ENCODE assay signal across 8 mouse cellular contexts in genomic region chr9:87015938-87016294, GRCm38 (mm10). TPM values are rescaled to one million over a fixed set of nuclear protein-coding genes. Genes with fewer than 3 reads are reported as not detected.
DNase-seq lines count a peak whose midpoint lies in the region; ATAC-seq lines count a peak whose summit lies in the region.

No protein-coding gene starts in this region.

- no peaks in the 10 kb centered on the region for H3K4me1 ChIP-seq in liver, embryonic 11.5 days (replicated peaks; ENCODE audit: control insufficient read depth, insufficient read depth, low read length)
- H3K4me1 ChIP-seq in embryonic facial prominence, embryonic 15.5 days: peaks cover 7% of the 10 kb centered on the region; the same call in 1 of the 2 replicates
- peaks cover 8% of the 10 kb centered on the region; the same call in 1 of the 2 replicates for H3K4me1 ChIP-seq in intestine, embryonic 15.5 days (replicated peaks)
- H3K4me1 ChIP-seq in neural tube, embryonic 12.5 days: peaks cover 5% of the 10 kb centered on the region

- DNase-seq in liver, embryonic 11.5 days (ENCODE audit: low spot score): no peak
- DNase-seq in liver: no peak
- DNase-seq in right cerebral cortex, postnatal 14 days: no peak
- DNase-seq in lung, adult 18-20 months: no peak
- no peak for DNase-seq in cerebellum, adult 9-10 months

- ATAC-seq in liver, embryonic 11.5 days (replicated peaks; ENCODE audit: low FRiP score): peak; percentile 23; the same call in 1 of the 2 replicates
- peak; percentile 51; the same call in 1 of the 2 replicates for ATAC-seq in embryonic facial prominence, embryonic 15.5 days (ENCODE audit: insufficient number of reproducible peaks, low FRiP score, low TSS enrichment, low read depth)
- ATAC-seq in intestine, embryonic 15.5 days: 0 out of 2 replicates have a peak, but pooled peaks have one; percentile 3
- ATAC-seq in neural tube, embryonic 12.5 days (ENCODE audit: low FRiP score, low read depth): peak; percentile 85

- no peak overlapping the region for H3K9ac ChIP-seq in liver, embryonic 11.5 days (ENCODE audit: low read depth, low read length)
- H3K9ac ChIP-seq in embryonic facial prominence, embryonic 15.5 days: no peak overlapping the region
- H3K9ac ChIP-seq in intestine, embryonic 15.5 days: 0 out of 2 replicates have a peak overlapping the region, but pooled peaks have one; percentile 23
- H3K9ac ChIP-seq in neural tube, embryonic 12.5 days: peak overlapping the region; percentile 66

- WGBS in liver, embryonic 11.5 days: 4% methylated on average over 10 of the region's 10 CpGs
- whole genome bisulfite sequencing in embryonic facial prominence, embryonic 15.5 days: 4% methylated on average over 10 of the region's 10 CpGs
- WGBS in intestine, embryonic 15.5 days: 4% methylated on average over 10 of the region's 10 CpGs
- whole genome bisulfite sequencing in neural tube, embryonic 12.5 days: 3% methylated on average over 10 of the region's 10 CpGs

- peak overlapping the region; percentile 76 for H3K4me2 ChIP-seq in liver, embryonic 11.5 days
- H3K4me2 ChIP-seq in embryonic facial prominence, embryonic 15.5 days (replicated peaks): peak overlapping the region; percentile 79
- H3K4me2 ChIP-seq in intestine, embryonic 15.5 days (replicated peaks): peak overlapping the region; percentile 82
- peak overlapping the region; percentile 85 for H3K4me2 ChIP-seq in neural tube, embryonic 12.5 days (replicated peaks)

- peak overlapping the region; percentile 46 for H3K4me3 ChIP-seq in liver, embryonic 11.5 days (ENCODE audit: low read depth, low read length)
- H3K4me3 ChIP-seq in embryonic facial prominence, embryonic 15.5 days (replicated peaks): peak overlapping the region; percentile 45
- peak overlapping the region; percentile 42 for H3K4me3 ChIP-seq in intestine, embryonic 15.5 days (replicated peaks)
- peak overlapping the region; percentile 54 for H3K4me3 ChIP-seq in neural tube, embryonic 12.5 days

- no peaks in the 10 kb centered on the region for H3K9me3 ChIP-seq in liver, embryonic 11.5 days (ENCODE audit: control insufficient read depth, low read length)
- H3K9me3 ChIP-seq in embryonic facial prominence, embryonic 15.5 days (replicated peaks): no peaks in the 10 kb centered on the region
- no peaks in the 10 kb centered on the region for H3K9me3 ChIP-seq in intestine, embryonic 15.5 days
- H3K9me3 ChIP-seq in neural tube, embryonic 12.5 days: no peaks in the 10 kb centered on the region

- H3K27me3 ChIP-seq in liver, embryonic 11.5 days (replicated peaks; ENCODE audit: control insufficient read depth, insufficient read depth, low read length): peaks cover 33% of the 10 kb centered on the region
- peaks cover 60% of the 10 kb centered on the region for H3K27me3 ChIP-seq in embryonic facial prominence, embryonic 15.5 days
- peaks cover 27% of the 10 kb centered on the region for H3K27me3 ChIP-seq in intestine, embryonic 15.5 days (replicated peaks)
- peaks cover 18% of the 10 kb centered on the region for H3K27me3 ChIP-seq in neural tube, embryonic 12.5 days (replicated peaks)

- no peak overlapping the region for H3K27ac ChIP-seq in liver, embryonic 11.5 days (ENCODE audit: low read depth, low read length)
- no peak overlapping the region for H3K27ac ChIP-seq in embryonic facial prominence, embryonic 15.5 days (replicated peaks)
- no peak overlapping the region for H3K27ac ChIP-seq in intestine, embryonic 15.5 days
- no peak overlapping the region for H3K27ac ChIP-seq in neural tube, embryonic 12.5 days

- no peaks in the 10 kb centered on the region for H3K36me3 ChIP-seq in liver, embryonic 11.5 days (ENCODE audit: control insufficient read depth, insufficient read depth, low read length)
- no peaks in the 10 kb centered on the region for H3K36me3 ChIP-seq in embryonic facial prominence, embryonic 15.5 days
- no peaks in the 10 kb centered on the region for H3K36me3 ChIP-seq in intestine, embryonic 15.5 days
- no peaks in the 10 kb centered on the region for H3K36me3 ChIP-seq in neural tube, embryonic 12.5 days

RNA-seq across cellular contexts. Expression of gene Ripply2, which starts 0.6 kb away (rescaled TPM):
- polyA plus RNA-seq in liver, embryonic 11.5 days (2014; fragmentation: Nextera tagmentation; extraction: Ambion mirVana): not detected in 2 replicates
- polyA plus RNA-seq in embryonic facial prominence, embryonic 15.5 days (2015; fragmentation: Nextera tagmentation; extraction: Ambion mirVana): not detected in 2 replicates
- polyA plus RNA-seq in intestine, embryonic 15.5 days (2015; fragmentation: Nextera tagmentation; extraction: Ambion mirVana): 0.33 and 0.35 TPM in 2 replicates
- 2.3 and 3.7 TPM in 2 replicates for polyA plus RNA-seq in neural tube, embryonic 12.5 days (2016; fragmentation: Nextera tagmentation; extraction: Ambion mirVana)

RNA-seq across cellular contexts. Expression of gene Cyb5r4, which starts 5.9 kb away (rescaled TPM):
- polyA plus RNA-seq in liver, embryonic 11.5 days (2014; fragmentation: Nextera tagmentation; extraction: Ambion mirVana): 63.2 and 72.0 TPM in 2 replicates
- polyA plus RNA-seq in embryonic facial prominence, embryonic 15.5 days (2015; fragmentation: Nextera tagmentation; extraction: Ambion mirVana): 43.4 and 47.8 TPM in 2 replicates
- 59.0 and 61.5 TPM in 2 replicates for polyA plus RNA-seq in intestine, embryonic 15.5 days (2015; fragmentation: Nextera tagmentation; extraction: Ambion mirVana)
- 110 and 116 TPM in 2 replicates for polyA plus RNA-seq in neural tube, embryonic 12.5 days (2016; fragmentation: Nextera tagmentation; extraction: Ambion mirVana)

Comparison
In these comparisons a context has a peak if more than half of its experiments do, and no peak if none do; other contexts are left out.
1. ATAC-seq: peak in every context shown above with its lines; median percentile 85 in neural tube, embryonic 12.5 days; 51 in embryonic facial prominence, embryonic 15.5 days; 23 in liver, embryonic 11.5 days; 3 in intestine, embryonic 15.5 days.
2. H3K9ac ChIP-seq: peak in intestine, embryonic 15.5 days (single experiment) and neural tube, embryonic 12.5 days (single experiment); none in liver, embryonic 11.5 days (single experiment) and embryonic facial prominence, embryonic 15.5 days (single experiment).
3. Peak in every context shown above with its lines, with median percentiles within 50 percentile points of each other: H3K4me2 ChIP-seq and H3K4me3 ChIP-seq.